Mouse (Mus musculus) left cerebral cortex, postnatal 4 days (tissue): ENCODE measurements at regions not wholly inside any gene's neighbourhood (a gene's known extent, or its start where the extent isn't known, plus 50 kb on each side); places are given as distances from the start of the nearest gene placed in this dataset.

Experiments used
- DNase-seq: peaks from one replicate; pipeline ENCODE4 v3.0.0-alpha.2; 2022
- intact Hi-C: fragments of 180-260 bp; cut with DNase I; formaldehyde crosslinking; loops from one replicate; pipeline ENCODE4 v1.15.1; 2025

DNA sequence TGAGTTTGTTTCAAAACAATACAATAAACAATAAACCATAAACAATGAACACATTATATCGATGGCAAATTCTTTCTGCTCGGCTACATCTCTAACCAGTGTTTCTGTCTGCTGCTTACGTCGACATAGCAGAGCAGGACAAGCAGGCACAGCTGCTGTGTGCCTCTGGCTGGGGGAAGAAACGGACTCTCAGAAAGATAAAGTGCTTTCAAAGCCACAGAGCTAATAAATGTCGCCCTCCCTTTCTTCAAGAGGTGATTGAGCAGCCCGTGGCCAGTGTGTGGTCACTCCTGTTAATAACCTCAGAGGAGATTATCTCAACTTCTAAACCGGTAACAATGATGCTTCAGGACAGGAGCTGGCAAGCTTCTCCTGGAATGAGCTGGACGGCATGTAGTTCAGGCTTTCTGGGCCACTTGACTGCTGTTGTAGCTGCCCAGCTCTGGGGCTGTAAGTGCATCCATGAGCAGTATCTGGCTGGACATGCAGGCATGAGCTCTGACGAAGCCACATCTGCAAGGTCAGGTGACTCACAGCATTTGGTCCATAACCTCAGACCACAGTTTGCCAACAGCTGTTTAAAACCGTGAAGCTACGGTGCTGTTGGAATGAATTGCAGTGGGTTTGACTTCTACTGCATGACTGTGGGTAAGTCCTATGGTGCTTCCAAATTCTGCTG is 55.6 kb downstream of the Evx1 start:
- intact Hi-C loops = no loop called here
- DNase-seq = no peak

DNA sequence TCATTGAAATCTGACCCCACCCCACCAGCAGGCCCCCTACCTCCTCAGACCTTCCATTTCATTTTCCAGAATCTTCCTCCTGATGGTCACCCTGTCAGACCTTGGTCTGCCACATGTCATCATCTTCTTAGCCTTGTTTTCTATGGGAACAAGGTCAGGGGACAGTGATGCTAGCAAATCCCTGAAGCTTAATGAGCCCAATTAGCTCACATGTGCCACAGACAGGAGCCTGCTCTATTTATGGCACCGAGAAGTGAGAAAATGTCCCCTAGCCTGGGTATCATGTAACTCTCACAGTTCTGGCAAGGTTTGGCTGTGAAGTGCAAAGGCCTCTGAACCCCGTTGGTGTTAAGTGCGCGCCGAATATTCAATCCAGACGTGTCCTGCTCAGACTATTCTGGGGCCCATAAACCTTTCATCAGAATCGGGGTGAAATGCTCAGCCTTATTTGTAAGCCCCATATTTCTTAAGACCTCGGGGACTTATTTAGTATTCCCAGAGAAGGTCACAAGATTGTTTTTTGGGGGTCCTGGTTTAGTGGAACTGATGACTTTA is 57.6 kb downstream of the Evx1 start:
- no peak for DNase-seq
- intact Hi-C loops = no loop called here

DNA sequence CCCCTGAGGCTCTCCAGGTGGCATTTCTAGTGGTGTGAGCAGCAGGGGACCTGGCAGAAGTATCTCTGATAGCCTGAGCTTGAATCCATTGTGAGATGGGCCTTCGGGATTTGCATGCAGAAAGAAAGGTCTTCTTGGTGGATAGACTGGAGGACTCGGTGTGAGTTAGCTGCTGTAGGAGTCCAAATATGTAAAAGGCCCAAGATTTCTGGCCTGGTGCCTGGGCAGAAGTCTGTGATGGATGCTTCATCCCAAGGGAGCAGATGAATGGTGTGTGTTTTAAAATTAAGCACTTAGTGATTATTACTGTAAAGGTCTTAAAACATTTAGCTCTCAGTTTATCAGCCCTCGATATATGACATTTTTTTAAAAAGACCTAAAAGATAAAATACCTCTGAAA is 65.8 kb downstream of the Evx1 start:
- no peak for DNase-seq
- intact Hi-C loops = no loop called here

DNA sequence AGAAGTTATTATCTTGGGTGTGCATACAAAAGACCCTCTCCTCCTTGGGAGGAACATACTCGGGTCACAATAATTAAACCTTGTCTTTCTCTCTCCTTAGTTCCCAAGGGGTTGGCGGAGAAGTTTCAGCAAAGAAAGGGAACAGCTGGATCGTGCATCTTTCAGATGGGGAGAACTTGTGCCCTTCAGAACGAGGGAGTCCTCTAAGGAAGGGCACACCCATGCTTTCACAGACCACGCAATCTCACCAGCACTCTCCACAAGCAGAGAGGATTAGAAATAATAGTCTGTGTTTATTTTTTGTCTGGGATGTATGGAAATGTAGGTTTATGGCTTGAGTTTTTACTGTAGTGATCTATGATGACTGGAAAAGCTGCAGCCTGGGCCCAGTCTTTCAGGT is 66.3 kb downstream of the Evx1 start:
- intact Hi-C loops = no loop called here
- DNase-seq = no peak

DNA sequence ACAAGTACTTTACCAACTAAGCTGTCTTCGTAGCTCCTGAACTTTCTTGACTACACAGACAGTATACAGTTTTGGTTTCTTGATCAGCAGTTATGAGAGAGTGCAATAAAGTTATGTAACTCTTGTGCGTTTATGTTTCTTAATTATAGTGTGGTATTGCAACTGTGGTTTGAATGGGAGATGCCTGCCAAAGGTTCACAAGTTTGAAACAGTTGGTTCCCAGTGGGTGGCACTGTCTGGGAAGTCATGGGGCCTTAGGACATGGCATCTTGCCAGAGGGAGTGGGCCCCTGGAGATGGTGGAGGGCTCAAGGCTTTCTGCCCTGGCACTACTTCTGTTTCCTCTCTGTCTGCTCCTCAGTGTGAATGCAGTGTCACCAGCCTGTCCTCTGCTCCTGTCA is 71.7 kb downstream of the Evx1 start:
- intact Hi-C loops = no loop called here
- DNase-seq = peak; percentile 45

DNA sequence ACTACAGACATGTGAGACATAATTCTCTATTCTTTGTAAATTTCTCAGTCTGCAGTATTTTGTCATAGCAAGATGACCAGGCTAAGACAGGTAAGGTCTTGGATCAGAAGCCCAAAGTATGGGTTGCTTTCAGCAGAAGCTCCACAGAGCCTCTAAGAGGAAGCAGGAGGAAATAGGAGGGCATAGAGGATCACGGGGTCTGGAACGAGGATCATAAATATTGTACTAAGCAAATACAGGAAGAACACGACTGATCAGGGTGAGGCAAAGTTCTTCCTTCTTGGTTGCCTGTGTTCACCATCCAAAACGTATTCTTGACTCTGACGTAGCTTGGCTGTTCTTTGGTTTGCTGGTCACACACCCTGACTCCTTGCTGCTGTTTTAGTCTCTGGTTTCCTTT is 88.1 kb downstream of the Evx1 start:
- no peak for DNase-seq
- intact Hi-C loops = no loop called here

DNA sequence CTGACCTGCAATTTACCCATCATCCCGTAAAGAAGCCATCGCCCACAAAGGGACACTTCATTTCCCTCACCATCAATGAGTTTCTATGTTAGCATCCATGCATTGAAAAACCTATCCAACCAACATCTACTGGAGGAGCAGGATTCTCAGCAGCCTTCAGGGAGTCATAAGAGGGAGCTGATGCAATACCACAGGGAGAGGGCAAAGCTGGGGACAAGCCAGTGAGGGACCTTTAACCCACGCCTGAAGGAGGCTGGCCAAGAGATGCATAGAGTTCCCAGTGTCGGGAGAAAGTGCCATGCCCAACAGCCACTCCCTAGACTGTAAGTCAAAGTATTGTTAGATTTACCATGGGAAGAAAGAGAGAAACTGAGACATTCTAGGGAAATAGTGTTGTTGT is 96.7 kb downstream of the Evx1 start:
- DNase-seq = no peak
- intact Hi-C loops = no loop called here

DNA sequence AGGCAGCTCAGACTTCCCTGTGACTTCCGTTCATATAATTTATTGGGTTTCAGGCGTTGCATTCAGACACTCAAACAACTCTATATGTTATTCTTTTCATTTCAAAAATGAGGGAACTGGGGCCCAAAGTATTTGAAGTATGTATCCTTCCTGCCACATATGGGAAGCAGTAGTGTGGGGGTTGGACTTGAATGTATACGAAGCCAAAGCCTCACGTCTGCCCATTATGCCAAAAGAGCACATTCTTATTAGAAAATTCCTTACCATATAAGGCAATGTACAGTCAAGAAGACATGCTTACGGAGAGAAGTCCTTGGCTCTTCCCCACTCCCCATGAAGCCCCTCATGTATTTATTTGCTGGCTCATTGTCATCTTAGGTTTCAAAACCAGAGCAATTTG is 97.4 kb downstream of the Evx1 start:
- intact Hi-C loops = no loop called here
- DNase-seq = no peak

DNA sequence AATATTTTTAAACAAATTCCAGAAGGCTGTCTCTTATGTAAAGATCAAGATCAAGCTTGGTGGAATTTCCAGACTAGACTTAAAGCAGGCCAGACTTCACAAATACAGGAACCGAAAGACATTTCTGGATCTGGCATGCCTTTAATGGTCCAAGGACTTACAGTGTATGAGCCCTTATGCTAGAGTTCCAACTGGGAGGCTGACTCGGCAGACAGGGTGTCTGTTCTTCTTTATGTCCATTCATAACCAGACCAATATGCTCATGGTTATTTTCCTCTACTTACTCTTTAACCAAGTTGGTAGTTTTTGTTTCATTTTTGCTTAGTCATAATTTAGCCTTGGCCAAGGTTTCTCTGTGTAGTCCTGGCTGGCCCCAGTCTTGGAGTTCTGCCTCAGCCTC is 98.0 kb downstream of the Evx1 start:
- intact Hi-C loops = no loop called here
- no peak for DNase-seq

DNA sequence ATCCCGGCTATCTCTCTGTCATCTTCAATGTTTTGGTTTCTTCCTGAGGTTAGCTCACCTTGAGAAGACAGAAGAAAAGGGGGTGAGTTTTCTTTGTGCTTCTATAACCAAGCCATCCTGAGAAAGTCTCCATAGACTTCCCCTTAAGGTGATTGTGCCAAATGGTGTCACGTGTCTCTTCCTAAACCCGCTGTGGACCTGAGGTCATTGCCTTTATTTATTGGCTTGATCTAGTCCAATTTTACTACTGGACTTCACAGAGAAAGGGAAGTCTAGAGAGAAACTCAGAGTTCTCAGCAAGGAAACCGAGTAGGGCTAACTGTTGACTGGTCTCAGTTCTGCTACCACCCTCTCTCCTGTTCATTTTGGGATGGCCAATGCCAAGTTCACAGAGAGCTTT is 100.3 kb downstream of the Evx1 start:
- DNase-seq = no peak
- intact Hi-C loops = no loop called here

DNA sequence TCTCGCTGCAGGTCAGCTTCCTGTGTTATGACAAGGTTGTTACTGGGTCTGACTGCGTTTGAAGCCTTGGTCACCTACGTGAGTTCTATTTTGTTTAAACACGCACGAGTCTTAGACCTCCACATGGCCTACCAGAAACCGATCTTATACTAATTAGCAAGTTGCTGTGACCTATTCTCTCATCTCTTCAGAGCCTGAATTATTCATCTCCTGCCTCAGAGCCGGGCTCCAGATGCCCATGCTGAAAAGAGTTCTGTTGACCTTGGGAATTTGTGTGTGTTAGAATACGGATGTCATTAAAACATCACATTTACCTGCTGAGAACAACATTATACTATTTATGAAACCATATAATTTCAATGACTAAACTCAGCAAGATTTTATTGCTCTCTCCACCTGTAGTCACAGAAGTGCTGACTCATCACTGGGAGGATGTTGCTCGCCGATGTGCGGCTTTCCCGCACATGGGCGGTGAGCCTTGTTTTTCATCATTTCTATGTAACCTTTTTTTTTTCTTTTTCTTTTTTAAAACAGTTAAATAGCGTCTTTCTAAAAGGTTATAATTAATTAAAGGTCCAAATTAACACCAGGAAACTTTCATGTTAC is 102.1 kb downstream of the Evx1 start:
- no peak for DNase-seq
- intact Hi-C loops = no loop called here

DNA sequence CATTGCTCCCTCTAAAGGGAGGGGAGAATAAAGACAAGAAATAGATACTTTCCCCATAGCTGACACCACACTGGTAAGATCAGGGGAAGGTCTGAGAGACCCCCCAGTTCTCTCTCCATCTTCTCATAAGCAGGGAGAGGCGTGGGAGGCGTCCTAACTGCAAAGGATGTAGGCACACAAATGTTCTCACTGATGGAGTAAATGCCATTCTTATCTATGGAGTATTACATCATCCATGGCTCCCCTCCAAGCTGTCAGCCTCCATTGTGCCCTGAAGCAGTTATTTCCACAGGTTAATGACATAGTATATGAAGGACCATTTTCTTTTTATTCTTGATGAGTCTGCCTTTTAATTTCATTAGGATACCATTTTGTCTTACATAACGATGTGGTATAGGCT is 103.2 kb downstream of the Evx1 start:
- intact Hi-C loops = no loop called here
- DNase-seq = no peak

DNA sequence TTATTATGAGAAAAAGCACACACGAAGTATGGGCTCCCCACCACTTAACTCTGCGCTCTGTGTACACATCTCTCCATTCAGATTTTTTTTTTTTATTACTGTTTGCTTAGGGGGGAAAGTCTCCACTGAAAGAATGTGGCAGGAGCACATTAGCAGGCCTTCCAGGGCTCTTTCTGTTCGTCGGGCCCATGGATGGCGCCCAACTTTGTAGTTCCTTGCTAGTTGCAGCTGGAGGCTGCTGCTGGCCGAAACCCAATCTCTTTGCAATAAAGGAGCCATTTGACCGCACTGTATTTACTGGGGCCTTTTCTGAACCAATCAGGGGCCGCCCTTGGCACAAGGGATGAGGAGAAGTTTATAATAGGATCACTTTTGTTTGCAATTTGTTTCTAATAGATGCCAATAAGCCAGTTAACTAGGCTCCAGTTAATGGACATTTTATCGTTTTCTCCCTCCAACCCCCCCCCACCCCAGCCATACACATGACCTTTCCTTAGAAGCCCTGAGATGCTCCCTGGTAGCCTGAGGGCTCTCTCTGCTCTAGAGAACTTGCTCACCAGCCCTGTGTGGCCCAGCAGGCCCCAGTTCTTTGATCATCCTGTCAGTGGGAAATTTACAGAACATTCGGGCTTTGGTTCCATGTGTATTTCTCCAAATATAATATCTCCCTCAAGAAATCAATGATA is 104.3 kb downstream of the Evx1 start:
- intact Hi-C loops = no loop called here
- peak; percentile 47 for DNase-seq

DNA sequence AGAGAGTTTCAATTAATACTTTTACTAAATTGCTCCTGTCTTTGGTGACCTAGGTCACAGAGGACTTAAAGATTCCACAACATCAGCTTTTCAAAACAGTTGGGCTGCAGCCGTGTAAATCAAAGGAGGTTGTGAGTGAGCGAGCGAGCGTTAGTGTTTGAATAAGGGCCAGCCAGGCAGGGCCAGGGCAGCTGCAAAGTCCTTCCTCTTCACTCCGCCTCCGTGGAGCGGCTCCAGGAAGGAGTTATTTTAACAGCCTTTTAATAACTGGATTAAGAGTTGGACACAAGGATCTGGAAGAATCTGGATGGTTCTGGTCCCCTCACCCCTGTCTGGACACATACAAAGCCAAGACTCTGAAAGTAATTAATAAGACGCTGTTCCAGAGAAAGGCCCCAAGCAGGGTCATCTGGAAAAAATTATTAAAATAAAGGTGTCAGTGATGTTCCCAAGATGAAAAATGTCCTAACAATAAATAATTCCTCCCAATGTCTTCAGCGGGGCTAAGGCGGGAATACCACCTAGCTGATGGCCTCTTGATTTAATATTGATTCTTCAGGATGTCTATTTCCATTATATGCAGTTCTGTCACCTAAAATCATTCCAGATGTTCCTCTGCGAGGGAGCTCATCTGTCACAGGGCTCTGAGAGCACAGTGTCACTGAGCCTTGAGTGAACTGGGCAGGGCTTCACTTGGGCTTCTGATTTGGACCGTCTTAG is 105.3 kb downstream of the Evx1 start:
- peak; percentile 7 for DNase-seq
- intact Hi-C loops = no loop called here

DNA sequence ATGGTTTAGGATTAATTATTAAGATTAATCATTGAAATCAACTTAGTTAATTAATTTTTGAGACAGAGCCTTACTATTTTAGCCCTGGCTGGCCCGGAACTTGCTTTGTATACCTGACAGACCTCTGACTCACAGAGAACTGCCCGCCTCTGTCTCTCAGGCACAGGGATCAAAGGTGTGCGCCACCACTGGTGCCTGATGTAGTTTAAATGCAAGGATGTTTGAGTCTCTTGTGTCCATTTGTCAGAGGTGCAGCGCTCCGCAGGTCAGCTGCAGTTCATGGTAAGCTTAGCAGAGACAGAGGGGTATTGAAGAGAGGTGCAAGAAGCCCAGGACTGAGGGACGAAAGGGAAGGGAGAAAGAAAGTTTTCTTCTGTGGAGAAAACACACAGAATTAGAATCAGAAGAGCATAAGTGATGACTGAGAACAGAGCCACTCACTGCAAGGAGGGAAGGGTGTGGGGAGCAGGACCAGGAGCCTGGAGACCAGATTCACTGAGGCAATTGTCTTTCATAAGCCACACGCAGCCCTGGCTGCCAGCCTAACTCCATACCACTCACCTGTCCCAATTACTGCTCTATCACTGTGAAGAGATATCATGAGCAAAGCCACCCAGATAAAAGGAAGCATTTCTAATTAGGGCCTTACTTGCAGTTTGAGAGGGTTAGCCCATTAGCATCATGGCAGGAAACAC is 107.1 kb downstream of the Evx1 start:
- no peak for DNase-seq
- intact Hi-C loops = no loop called here

DNA sequence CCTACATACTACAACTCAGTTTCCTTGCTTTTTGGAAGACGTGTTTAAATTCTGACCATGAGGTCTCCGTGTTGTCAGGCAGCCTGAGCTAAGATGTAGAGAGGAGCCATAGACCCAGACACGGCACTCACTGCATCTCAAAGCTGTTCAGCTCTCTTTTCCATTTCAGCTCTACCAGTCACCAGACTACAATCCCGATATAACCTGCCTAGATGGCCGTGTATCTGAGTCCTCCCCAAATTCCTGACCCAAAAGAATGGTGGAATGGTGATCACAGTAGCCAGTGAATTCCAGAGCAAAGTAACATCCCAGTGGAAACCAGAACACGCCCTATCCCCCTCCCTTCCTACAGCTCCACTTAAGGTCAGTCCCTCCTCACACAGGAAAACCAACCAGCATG is 108.5 kb downstream of the Evx1 start:
- intact Hi-C loops = no loop called here

DNA sequence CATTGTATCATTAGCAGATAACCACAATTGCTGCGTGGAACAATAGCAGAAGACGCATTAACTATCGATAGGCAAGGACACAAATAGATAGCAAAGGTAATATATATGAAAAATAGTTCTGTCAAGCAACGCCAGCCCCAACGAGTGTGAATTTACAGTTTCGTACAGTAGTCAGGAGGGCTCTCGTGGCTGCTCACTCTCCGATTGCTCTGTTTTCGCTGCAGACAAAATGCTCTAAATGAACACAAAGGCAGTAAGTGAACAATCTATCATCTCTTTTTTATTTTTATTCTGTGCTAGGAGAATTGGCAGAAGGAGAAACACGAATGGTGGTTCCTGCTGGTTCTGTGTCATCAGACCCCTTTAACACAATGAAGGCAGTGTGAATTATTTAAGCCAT is 109.4 kb downstream of the Evx1 start:
- DNase-seq = no peak
- intact Hi-C loops = no loop called here

More for the DNA sequence above, 108.5 kb downstream of the Evx1 start:
- DNase-seq = no peak

DNA sequence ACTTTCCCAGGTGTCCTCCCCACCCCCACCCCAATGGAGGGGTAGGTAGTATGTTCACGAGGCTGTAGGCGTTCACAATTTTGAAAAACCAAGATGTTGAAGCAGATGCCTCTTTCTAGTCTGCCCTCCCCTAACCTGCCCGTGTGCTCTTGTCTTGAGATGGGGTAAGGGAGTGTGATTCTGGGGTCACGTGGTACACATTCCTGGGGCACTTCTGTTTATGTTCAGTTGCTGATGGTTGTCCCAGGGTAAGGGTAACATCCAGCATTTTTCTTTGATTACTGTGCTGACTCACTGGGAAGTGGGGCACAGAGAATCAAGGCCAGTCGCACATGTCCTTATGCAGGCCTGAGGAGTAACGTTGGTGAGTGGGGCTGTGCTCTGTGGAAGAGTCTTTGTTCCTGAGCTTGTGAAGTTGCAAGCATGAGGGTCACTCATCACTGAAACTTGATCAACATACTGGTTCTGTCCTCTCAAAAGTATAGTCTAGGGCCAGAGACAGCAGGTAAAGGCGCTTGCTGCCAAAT is 110.3 kb downstream of the Evx1 start:
- no peak for DNase-seq
- intact Hi-C loops = no loop called here

DNA sequence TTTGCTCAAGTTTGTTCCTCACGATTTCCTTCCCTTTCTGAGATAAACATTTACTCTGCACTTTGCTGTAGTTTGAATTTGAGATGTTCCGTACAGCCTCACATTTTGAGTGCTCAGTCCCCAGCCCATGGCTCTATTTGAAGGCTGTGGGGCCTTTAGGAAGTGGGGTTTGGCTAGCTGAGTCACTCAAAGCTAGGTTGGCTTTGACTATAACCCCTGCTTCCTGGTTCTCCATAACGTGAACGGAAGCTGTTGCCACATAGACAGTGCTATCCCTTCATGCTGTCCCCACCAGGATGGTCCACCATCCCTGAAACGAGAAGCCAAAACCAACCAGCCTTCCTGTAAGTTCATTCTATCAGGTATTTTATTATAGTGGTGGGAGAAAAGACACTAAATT is 111.1 kb downstream of the Evx1 start:
- intact Hi-C loops = no loop called here
- no peak for DNase-seq

DNA sequence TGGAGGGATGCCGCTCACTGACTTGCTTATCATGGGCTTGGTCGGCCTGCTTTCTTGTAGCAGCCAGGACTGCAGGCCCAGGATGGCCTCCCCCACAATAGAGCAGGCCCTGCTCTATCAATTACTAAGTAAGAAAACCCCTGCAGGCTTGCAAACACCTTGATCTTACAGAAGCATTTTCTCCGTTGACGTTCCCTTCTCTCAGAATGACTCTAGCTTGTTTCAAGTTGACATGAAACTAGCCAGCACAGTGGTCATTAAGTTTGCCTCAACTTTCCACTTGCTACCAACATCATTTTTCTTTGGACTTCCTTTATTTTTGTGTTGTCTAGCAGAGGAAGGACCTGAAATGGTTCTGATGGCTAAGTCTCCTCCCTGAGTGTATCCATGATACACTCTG is 111.8 kb downstream of the Evx1 start:
- intact Hi-C loops = no loop called here
- no peak for DNase-seq
